Mouse (Mus musculus) lung, embryonic 15.5 days (tissue): ENCODE measurements around the gene Lyl1. TPM values are rescaled to one million over a fixed set of nuclear protein-coding genes. Genes with fewer than 3 reads are reported as not detected.

ENCODE experiments used
- ATAC-seq: fragments of 200-750 bp; cut with Nextera tagmentation; 2 replicates; pipeline ENCODE4 v1.8.0; 2017; ENCODE audit warnings: moderate number of reproducible peaks, borderline replicate concordance; ENCODE audit not compliant: low FRiP score, low TSS enrichment; ENCODE audit errors: extremely low read depth
- H3K27ac ChIP-seq: fragments of 300-500 bp; sonication (generic); 2 replicates; pipeline ENCODE4 v1.5.1; 2015; ENCODE audit warnings: moderate library complexity, mild to moderate bottlenecking, inconsistent platforms
- H3K27me3 ChIP-seq: fragments of 300-500 bp; sonication (generic); 2 replicates; pipeline ENCODE4 v1.6.1; 2015; ENCODE audit warnings: inconsistent platforms
- H3K36me3 ChIP-seq: fragments of 300-500 bp; sonication (generic); 2 replicates; pipeline ENCODE4 v1.6.1; 2015; ENCODE audit warnings: inconsistent platforms
- H3K4me1 ChIP-seq: fragments of 300-500 bp; sonication (generic); 2 replicates; pipeline ENCODE4 v1.6.1; 2015; ENCODE audit warnings: inconsistent platforms
- H3K4me2 ChIP-seq: fragments of 300-500 bp; sonication (generic); 2 replicates; pipeline ENCODE4 v1.6.1; 2015; ENCODE audit warnings: inconsistent platforms, mild to moderate bottlenecking, moderate library complexity
- H3K4me3 ChIP-seq: fragments of 300-500 bp; sonication (generic); 2 replicates; pipeline ENCODE4 v1.5.1; 2015; ENCODE audit warnings: mild to moderate bottlenecking, inconsistent platforms
- H3K9ac ChIP-seq: fragments of 300-500 bp; sonication (generic); 2 replicates; pipeline ENCODE4 v1.6.1; 2015; ENCODE audit warnings: inconsistent platforms
- H3K9me3 ChIP-seq: fragments of 300-500 bp; sonication (generic); 2 replicates; pipeline ENCODE4 v1.6.1; 2016; ENCODE audit warnings: inconsistent platforms
- WGBS: fragments of 180-500 bp; shearing (Covaris S2); methylation state at CpG from one replicate; pipeline ENCODE4 v1.1.7; 2015; 5-methylcytosine and 5-hydroxymethylcytosine counted together
- polyA plus RNA-seq: library from polyadenylated mRNA; unstranded; fragments of >200 nt; fragmentation: Nextera tagmentation; extraction: Ambion mirVana; gene quantifications from 2 replicates; pipeline ENCODE4 v1.2.1, GENCODE M21; 2015

Gene Lyl1
- polyA plus RNA-seq, 1 experiment from 2014 or later = 12.1 TPM

- no peaks in the 10 kb centered on the region for H3K27me3 ChIP-seq
- H3K27ac ChIP-seq = peak overlapping the region; percentile 76
- WGBS = 51% methylated on average over 3 of the region's 3 CpGs
- ATAC-seq = 0 out of 2 replicates have a peak, but pooled peaks have one; percentile 29
- no peak overlapping the region for H3K9ac ChIP-seq
- H3K4me1 ChIP-seq = peaks cover 99% of the 10 kb centered on the region
- H3K9me3 ChIP-seq = no peaks in the 10 kb centered on the region
- H3K36me3 ChIP-seq = peaks cover 18% of the 10 kb centered on the region; the same call in 1 of the 2 replicates
- no peak overlapping the region for H3K4me2 ChIP-seq
- H3K4me3 ChIP-seq = no peak overlapping the region
These were observed 27.2 kb downstream of the Lyl1 start for GRCm38 (mm10) chr8:84728474-84728873.

GRCm38 (mm10) chr8:84729921-84730362 is 28.7 kb downstream of the Lyl1 start:
- Histone ChIP-seq H3K27ac (peak overlapping the region; percentile 76), H3K36me3 (peaks cover 18% of the 10 kb centered on the region; the same call in 1 of the 2 replicates), H3K4me2 (no peak overlapping the region), H3K27me3 (no peaks in the 10 kb centered on the region), H3K4me1 (peaks cover 95% of the 10 kb centered on the region), H3K4me3 (no peak overlapping the region), H3K9ac (no peak overlapping the region), H3K9me3 (no peaks in the 10 kb centered on the region)
- ATAC-seq = no peak
- 78% methylated on average over 16 of the region's 16 CpGs for WGBS

GRCm38 (mm10) chr8:84730541-84731370 is 29.5 kb downstream of the Lyl1 start:
- peak overlapping the region; percentile 2; the same call in 1 of the 2 replicates for H3K4me2 ChIP-seq
- H3K4me3 ChIP-seq = no peak overlapping the region
- H3K9me3 ChIP-seq = no peaks in the 10 kb centered on the region
- peaks cover 12% of the 10 kb centered on the region; the same call in 1 of the 2 replicates for H3K36me3 ChIP-seq
- H3K4me1 ChIP-seq = peaks cover 94% of the 10 kb centered on the region
- no peaks in the 10 kb centered on the region for H3K27me3 ChIP-seq
- H3K9ac ChIP-seq = no peak overlapping the region
- ATAC-seq = peak; percentile 44; the same call in 1 of the 2 replicates
- peak overlapping the region; percentile 76 for H3K27ac ChIP-seq
- 25% methylated on average over 9 of the region's 9 CpGs for WGBS

- no peaks in the 10 kb centered on the region for H3K27me3 ChIP-seq
- H3K27ac ChIP-seq = peak overlapping the region; percentile 76
- peaks cover 4% of the 10 kb centered on the region; the same call in 1 of the 2 replicates for H3K36me3 ChIP-seq
- peak overlapping the region; percentile 2; the same call in 1 of the 2 replicates for H3K4me2 ChIP-seq
- WGBS = 41% methylated on average over 11 of the region's 11 CpGs
- no peaks in the 10 kb centered on the region for H3K9me3 ChIP-seq
- no peak for ATAC-seq
- peaks cover 86% of the 10 kb centered on the region for H3K4me1 ChIP-seq
- H3K9ac ChIP-seq = no peak overlapping the region
- H3K4me3 ChIP-seq = no peak overlapping the region
These were observed 30.3 kb downstream of the Lyl1 start for GRCm38 (mm10) chr8:84731371-84732177.

GRCm38 (mm10) chr8:84732545-84732944 is 31.3 kb downstream of the Lyl1 start:
- Histone ChIP-seq H3K9ac (no peak overlapping the region), H3K27me3 (no peaks in the 10 kb centered on the region), H3K9me3 (no peaks in the 10 kb centered on the region), H3K27ac (peak overlapping the region; percentile 76), H3K4me3 (no peak overlapping the region), H3K36me3 (no peaks in the 10 kb centered on the region), H3K4me2 (no peak overlapping the region), H3K4me1 (peaks cover 80% of the 10 kb centered on the region)
- ATAC-seq = no peak
- WGBS = 41% methylated on average over 5 of the region's 5 CpGs

GRCm38 (mm10) chr8:84732996-84733395 is 31.7 kb downstream of the Lyl1 start:
- Histone ChIP-seq H3K4me1 (peaks cover 80% of the 10 kb centered on the region), H3K27ac (peak overlapping the region; percentile 76), H3K9ac (no peak overlapping the region), H3K36me3 (no peaks in the 10 kb centered on the region), H3K4me3 (no peak overlapping the region), H3K9me3 (no peaks in the 10 kb centered on the region), H3K4me2 (no peak overlapping the region), H3K27me3 (no peaks in the 10 kb centered on the region)
- no peak for ATAC-seq
- 35% methylated on average over 6 of the region's 6 CpGs for WGBS

GRCm38 (mm10) chr8:84733959-84734358 is 32.7 kb downstream of the Lyl1 start:
- H3K27me3 ChIP-seq = no peaks in the 10 kb centered on the region
- peaks cover 80% of the 10 kb centered on the region for H3K4me1 ChIP-seq
- H3K9ac ChIP-seq = no peak overlapping the region

GRCm38 (mm10) chr8:84734680-84735079 is 33.4 kb downstream of the Lyl1 start:
- H3K9ac ChIP-seq = no peak overlapping the region
- peaks cover 79% of the 10 kb centered on the region for H3K4me1 ChIP-seq
- no peak overlapping the region for H3K4me3 ChIP-seq
- H3K4me2 ChIP-seq = no peak overlapping the region
- H3K27ac ChIP-seq = no peak overlapping the region
- ATAC-seq = no peak
- H3K9me3 ChIP-seq = no peaks in the 10 kb centered on the region
- 78% methylated on average over 2 of the region's 2 CpGs for WGBS
- no peaks in the 10 kb centered on the region for H3K36me3 ChIP-seq
- H3K27me3 ChIP-seq = no peaks in the 10 kb centered on the region

More at GRCm38 (mm10) chr8:84733959-84734358, 32.7 kb downstream of the Lyl1 start:
- no peak overlapping the region for H3K27ac ChIP-seq
- no peak for ATAC-seq
- no peak overlapping the region for H3K4me3 ChIP-seq
- 85% methylated on average over 6 of the region's 6 CpGs for WGBS
- H3K4me2 ChIP-seq = no peak overlapping the region
- H3K9me3 ChIP-seq = no peaks in the 10 kb centered on the region
- no peaks in the 10 kb centered on the region for H3K36me3 ChIP-seq

GRCm38 (mm10) chr8:84735597-84735996 is 34.3 kb downstream of the Lyl1 start:
- Histone ChIP-seq H3K27ac (no peak overlapping the region), H3K4me3 (no peak overlapping the region), H3K9me3 (no peaks in the 10 kb centered on the region), H3K27me3 (no peaks in the 10 kb centered on the region), H3K9ac (no peak overlapping the region), H3K4me1 (peaks cover 79% of the 10 kb centered on the region), H3K4me2 (no peak overlapping the region), H3K36me3 (no peaks in the 10 kb centered on the region)
- 49% methylated on average over 2 of the region's 2 CpGs for WGBS
- no peak for ATAC-seq

- H3K4me1 ChIP-seq = peaks cover 79% of the 10 kb centered on the region
- H3K27me3 ChIP-seq = no peaks in the 10 kb centered on the region
These were observed 35.3 kb downstream of the Lyl1 start for GRCm38 (mm10) chr8:84736521-84736920.

GRCm38 (mm10) chr8:84737608-84738007 is 36.4 kb downstream of the Lyl1 start:
- Histone ChIP-seq H3K27me3 (no peaks in the 10 kb centered on the region), H3K9me3 (no peaks in the 10 kb centered on the region), H3K4me1 (peaks cover 79% of the 10 kb centered on the region), H3K4me2 (no peak overlapping the region), H3K27ac (no peak overlapping the region), H3K4me3 (no peak overlapping the region), H3K36me3 (no peaks in the 10 kb centered on the region), H3K9ac (peak overlapping the region; percentile 31; the same call in 1 of the 2 replicates)
- whole genome bisulfite sequencing = 7% methylated on average over 16 of the region's 16 CpGs
- ATAC-seq = no peak

More at GRCm38 (mm10) chr8:84736521-84736920, 35.3 kb downstream of the Lyl1 start:
- no peak overlapping the region for H3K4me2 ChIP-seq
- WGBS = 88% methylated on average over 4 of the region's 4 CpGs
- no peak overlapping the region for H3K27ac ChIP-seq
- no peaks in the 10 kb centered on the region for H3K36me3 ChIP-seq
- no peak overlapping the region for H3K4me3 ChIP-seq
- H3K9ac ChIP-seq = no peak overlapping the region
- ATAC-seq = no peak
- no peaks in the 10 kb centered on the region for H3K9me3 ChIP-seq
